Mouse (Mus musculus): Measurements from ENCODE around the gene Epm2aip1.

- TF ChIP-seq CTCF (IDR thresholded peaks at IDR 0.05; ENCODE audit: low read depth, low read length), result no peak
- no peak for TF ChIP-seq EP300 (IDR thresholded peaks at IDR 0.05; ENCODE audit: insufficient read depth, low read depth, low read length)
- no peak for TF ChIP-seq POLR2A (IDR thresholded peaks at IDR 0.05; ENCODE audit: insufficient read depth, low read length)
Measured at GRCm38 (mm10) chr9:111223406-111223805, 48.3 kb upstream of the Epm2aip1 start.

Data from ES-Bruce4 (cell line).